Mouse (Mus musculus) G1E (cell line): ENCODE data around the gene Rbbp8nl.

Experiments used
- CTCF ChIP-seq: IDR thresholded peaks from 2 replicates; pipeline ENCODE4 v1.5.1; 2012; ENCODE audit warnings: low read depth, low read length, inconsistent platforms, mixed read lengths
- POLR2AphosphoS5 ChIP-seq: IDR thresholded peaks from 2 replicates; pipeline ENCODE4 v1.6.1; 2012; ENCODE audit warnings: low read depth, low read length, inconsistent platforms; ENCODE audit not compliant: insufficient replicate concordance

DNA sequence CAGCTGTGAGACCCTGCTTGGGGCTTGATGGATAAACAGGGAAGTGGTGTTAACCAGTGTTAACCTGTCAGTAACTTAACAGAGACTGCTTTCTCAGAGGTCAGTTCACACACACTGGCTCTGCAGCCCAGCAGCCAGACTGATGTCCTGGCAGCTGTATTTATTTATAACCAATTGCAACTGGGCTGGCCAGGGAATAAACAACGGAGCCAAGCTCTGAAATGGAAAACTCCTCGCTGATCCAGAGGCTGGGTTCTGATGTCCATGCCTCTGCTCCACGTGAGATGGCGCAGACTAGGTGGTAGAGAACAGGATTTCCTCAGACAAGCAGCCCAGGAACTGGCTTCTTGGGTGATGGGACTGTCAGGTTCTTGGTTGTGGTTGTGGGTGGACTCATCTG, 2.3 kb upstream of the Rbbp8nl start:
- TF ChIP-seq CTCF, result no peak
- no peak for TF ChIP-seq POLR2AphosphoS5
